8 mouse cellular contexts compared by ENCODE assay signal in the genomic region with DNA sequence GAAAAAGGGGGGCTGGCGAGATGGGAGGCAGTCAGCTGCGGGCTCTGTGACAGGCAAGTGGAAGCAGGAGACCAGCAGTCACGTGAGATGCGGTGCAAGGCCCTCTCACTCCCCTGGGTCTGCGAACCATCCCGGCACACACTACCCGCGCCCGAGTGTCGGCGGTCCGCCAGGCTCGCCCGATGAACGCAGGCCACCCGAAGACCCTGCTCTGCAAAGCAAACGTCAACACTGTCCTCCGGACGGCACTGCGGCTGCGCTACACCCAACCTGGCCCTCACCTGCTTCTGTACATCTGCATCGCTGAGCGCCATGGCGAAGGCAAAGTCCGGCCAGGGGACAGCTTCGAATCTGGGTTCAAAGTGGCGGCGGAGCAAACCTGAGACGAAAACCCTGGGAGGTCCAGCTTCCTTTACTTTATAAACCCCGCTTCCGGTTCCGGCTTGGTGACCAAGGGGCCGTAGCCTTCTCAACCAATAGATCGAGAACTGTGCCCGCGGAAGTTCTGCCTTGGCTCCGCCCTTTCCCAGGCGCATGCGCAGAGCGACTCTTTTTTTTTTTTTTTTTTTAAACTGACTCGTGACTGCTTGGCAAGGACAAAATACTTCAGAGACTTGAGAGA. TPM values are rescaled to one million over a fixed set of nuclear protein-coding genes. Genes with fewer than 3 reads are reported as not detected.
DNase-seq lines count a peak whose midpoint lies in the region; ATAC-seq lines count a peak whose summit lies in the region.

Gene Atp6v1e1 (minus strand): TSS at position 487 of the 622 bp plus-strand sequence.

- intact Hi-C loops in gastrocnemius, postnatal 14 days (cut with DNase I; ENCODE audit: low total_unique reads) = no loop called here
- intact Hi-C loops in left cerebral cortex, postnatal 10 days (cut with DNase I) = no loop called here

- peak; percentile 99 for DNase-seq in adipocyte (ENCODE audit: low spot score)
- peak; percentile 95 for DNase-seq in embryo, embryonic 10 days (ENCODE audit: low spot score)
- peak; percentile 92 for DNase-seq in gastrocnemius, postnatal 14 days
- peak; percentile 91 to 95 for DNase-seq in left cerebral cortex, postnatal 10 days (ENCODE audit: extremely low spot score in 1 of 2, low spot score in 2 of 2)
- DNase-seq in right cerebral cortex, postnatal 25 days = peak; percentile 92
- peak; percentile 91 for DNase-seq in urinary bladder, postnatal 4 days (ENCODE audit: low spot score in 2 of 2)

- peak; percentile 97 for ATAC-seq in inflammation-experienced regulatory T-cells, adult 6 months
- peak; percentile 95 for ATAC-seq in megakaryocyte-erythroid progenitor cell, adult 5-6 weeks (replicated peaks; ENCODE audit: low FRiP score, low TSS enrichment, poor library complexity, severe bottlenecking)

RNA-seq across cellular contexts. Expression of gene Atp6v1e1, which starts in this region (rescaled TPM):
- total RNA-seq in gastrocnemius, postnatal 14 days (2021) = 100 to 1,000 TPM; 124 to 125 TPM
- polyA plus RNA-seq in inflammation-experienced regulatory T-cells, adult 6 months (2017; shearing (Covaris generic)) = 10 to 100 TPM; 78.2 to 86.1 (median 84.1) TPM
- total RNA-seq in left cerebral cortex, postnatal 10 days (2021) = 100 to 1,000 TPM; 415 to 438 TPM
- total RNA-seq in megakaryocyte-erythroid progenitor cell, adult 5-6 weeks (2014; fragmentation: Nextera tagmentation) = 73.8 and 94.9 TPM in 2 replicates
- total RNA-seq in megakaryocyte-erythroid progenitor cell, adult 5-6 weeks (2017) = 87.9 and 98.2 TPM in 2 replicates

Comparison
In these comparisons a context has a peak if more than half of its experiments do, and no peak if none do; other contexts are left out.
1. Peak in every context shown above with its lines: DNase-seq and ATAC-seq.